Mouse (Mus musculus): ENCODE measurements around the gene Brwd3.

Gene Brwd3

GRCm38 (mm10) chrX:108834090-108834774, at the start of gene Brwd3:
Gene Brwd3 (minus strand): TSS chrX:108834372.
- peak; percentile 90 for DNase-seq (ENCODE audit: low spot score)

GRCm38 (mm10) chrX:108862632-108863031, 28.5 kb upstream of the Brwd3 start:
- no peak for DNase-seq (ENCODE audit: low spot score)

- DNase-seq (ENCODE audit: low spot score): no peak
Observed at GRCm38 (mm10) chrX:108842705-108843104, 8.5 kb upstream of the Brwd3 start.

GRCm38 (mm10) chrX:108836416-108836815, 2.2 kb upstream of the Brwd3 start:
- DNase-seq (ENCODE audit: low spot score): no peak

GRCm38 (mm10) chrX:108835233-108835632, 1.1 kb upstream of the Brwd3 start:
- DNase-seq (ENCODE audit: low spot score): no peak

GRCm38 (mm10) chrX:108833381-108834020, 671 bp downstream of the Brwd3 start:
- peak; percentile 1 for DNase-seq (ENCODE audit: low spot score)

GRCm38 (mm10) chrX:108832674-108833189, 1.4 kb downstream of the Brwd3 start:
- peak; percentile 77 for DNase-seq (ENCODE audit: low spot score)

- no peak for DNase-seq (ENCODE audit: low spot score)
Observed at GRCm38 (mm10) chrX:108831231-108831630, 2.9 kb downstream of the Brwd3 start.

GRCm38 (mm10) chrX:108828111-108828510, 6.1 kb downstream of the Brwd3 start:
- no peak for DNase-seq (ENCODE audit: low spot score)

GRCm38 (mm10) chrX:108797268-108797667, 36.9 kb downstream of the Brwd3 start:
- DNase-seq (ENCODE audit: low spot score): no peak

- DNase-seq (ENCODE audit: low spot score): no peak
Observed at GRCm38 (mm10) chrX:108783724-108784123, 50.4 kb downstream of the Brwd3 start.

- DNase-seq (ENCODE audit: low spot score): no peak
Observed at GRCm38 (mm10) chrX:108731755-108732154, 102.4 kb downstream of the Brwd3 start.

- DNase-seq (ENCODE audit: low spot score): no peak
Observed at GRCm38 (mm10) chrX:108729564-108729963, 104.6 kb downstream of the Brwd3 start.

- DNase-seq (ENCODE audit: low spot score): no peak
Observed at GRCm38 (mm10) chrX:108729068-108729467, 105.1 kb downstream of the Brwd3 start.

GRCm38 (mm10) chrX:108728334-108728733, 105.8 kb downstream of the Brwd3 start:
- DNase-seq (ENCODE audit: low spot score): no peak

- no peak for DNase-seq (ENCODE audit: low spot score)
Observed at GRCm38 (mm10) chrX:108724241-108724640, 109.9 kb downstream of the Brwd3 start.

- no peak for DNase-seq (ENCODE audit: low spot score)
Observed at GRCm38 (mm10) chrX:108722447-108722846, 111.7 kb downstream of the Brwd3 start.

GRCm38 (mm10) chrX:108704312-108704711, 129.9 kb downstream of the Brwd3 start:
- DNase-seq (ENCODE audit: low spot score): no peak

Measured in T-cell, adult 2 months (primary cell).